Comparison of ENCODE assay signal across 7 mouse cellular contexts in genomic region chr13:20182239-20182825, GRCm38 (mm10).
DNase-seq lines count a peak whose midpoint lies in the region; ATAC-seq lines count a peak whose summit lies in the region.

No protein-coding gene starts in this region.

- no peak overlapping the region for H3K4me3 ChIP-seq in midbrain, embryonic 10.5 days
- H3K4me3 ChIP-seq in midbrain, embryonic 16.5 days (ENCODE audit: low read depth, low read length), result no peak overlapping the region
- no peak overlapping the region for H3K4me3 ChIP-seq in embryonic facial prominence, embryonic 10.5 days
- H3K4me3 ChIP-seq in heart, embryonic 16.5 days (ENCODE audit: low read length), result no peak overlapping the region
- no peak overlapping the region for H3K4me3 ChIP-seq in limb, embryonic 12.5 days (replicated peaks)

- no peaks in the 10 kb centered on the region for H3K9me3 ChIP-seq in midbrain, embryonic 10.5 days (replicated peaks)
- no peaks in the 10 kb centered on the region for H3K9me3 ChIP-seq in midbrain, embryonic 16.5 days (replicated peaks; ENCODE audit: control insufficient read depth, low read length, poor library complexity, severe bottlenecking)
- H3K9me3 ChIP-seq in embryonic facial prominence, embryonic 10.5 days, result no peaks in the 10 kb centered on the region
- no peaks in the 10 kb centered on the region for H3K9me3 ChIP-seq in heart, embryonic 16.5 days (replicated peaks; ENCODE audit: control insufficient read depth, low read length)
- H3K9me3 ChIP-seq in limb, embryonic 12.5 days, result no peaks in the 10 kb centered on the region

- H3K9ac ChIP-seq in midbrain, embryonic 16.5 days (ENCODE audit: low read depth, low read length), result no peak overlapping the region
- no peak overlapping the region for H3K9ac ChIP-seq in heart, embryonic 16.5 days (ENCODE audit: low read length)
- H3K9ac ChIP-seq in limb, embryonic 12.5 days (replicated peaks), result no peak overlapping the region

- H3K27me3 ChIP-seq in midbrain, embryonic 10.5 days (ENCODE audit: low read depth, poor library complexity, severe bottlenecking), result no peaks in the 10 kb centered on the region
- H3K27me3 ChIP-seq in midbrain, embryonic 16.5 days (ENCODE audit: control insufficient read depth, insufficient read depth, low read depth, low read length), result no peaks in the 10 kb centered on the region
- H3K27me3 ChIP-seq in embryonic facial prominence, embryonic 10.5 days (replicated peaks; ENCODE audit: low read depth, poor library complexity, severe bottlenecking), result no peaks in the 10 kb centered on the region
- no peaks in the 10 kb centered on the region for H3K27me3 ChIP-seq in heart, embryonic 16.5 days (ENCODE audit: control insufficient read depth, insufficient read depth, low read length)
- no peaks in the 10 kb centered on the region for H3K27me3 ChIP-seq in limb, embryonic 12.5 days

- 50% methylated on average over 6 of the region's 6 CpGs for WGBS in midbrain, embryonic 10.5 days
- WGBS in midbrain, embryonic 16.5 days, result 40% methylated on average over 6 of the region's 6 CpGs
- WGBS in embryonic facial prominence, embryonic 10.5 days, result 35% methylated on average over 6 of the region's 6 CpGs
- 82% methylated on average over 6 of the region's 6 CpGs for WGBS in heart, embryonic 16.5 days
- 73% methylated on average over 6 of the region's 6 CpGs for WGBS in limb, embryonic 12.5 days

- no peak for DNase-seq in midbrain, embryonic 10.5 days (ENCODE audit: low spot score)
- DNase-seq in embryonic facial prominence, embryonic 10.5 days (ENCODE audit: low spot score), result peak; percentile 29

- H3K4me2 ChIP-seq in midbrain, embryonic 16.5 days (ENCODE audit: low read length), result no peak overlapping the region
- H3K4me2 ChIP-seq in heart, embryonic 16.5 days (ENCODE audit: low read depth, low read length), result no peak overlapping the region
- H3K4me2 ChIP-seq in limb, embryonic 12.5 days, result no peak overlapping the region

- ATAC-seq in midbrain, embryonic 16.5 days, result no peak
- ATAC-seq in heart, embryonic 16.5 days (replicated peaks; ENCODE audit: extremely low read depth, insufficient read depth, low FRiP score), result no peak
- no peak for ATAC-seq in limb, embryonic 12.5 days (ENCODE audit: insufficient number of reproducible peaks, insufficient read depth, low FRiP score, low TSS enrichment, low read depth)
- ATAC-seq in monocyte, adult 5-6 weeks (replicated peaks; ENCODE audit: insufficient number of reproducible peaks, low FRiP score, low TSS enrichment, poor library complexity, severe bottlenecking), result no peak
- no peak for ATAC-seq in megakaryocyte-erythroid progenitor cell, adult 5-6 weeks (replicated peaks; ENCODE audit: low FRiP score, low TSS enrichment, poor library complexity, severe bottlenecking)

- H3K27ac ChIP-seq in midbrain, embryonic 10.5 days (replicated peaks), result 0 out of 2 replicates have a peak overlapping the region, but pooled peaks have one; percentile 38
- H3K27ac ChIP-seq in midbrain, embryonic 16.5 days (ENCODE audit: low read length), result no peak overlapping the region
- peak overlapping the region; percentile 45 for H3K27ac ChIP-seq in embryonic facial prominence, embryonic 10.5 days (replicated peaks)
- peak overlapping the region; percentile 40 for H3K27ac ChIP-seq in heart, embryonic 16.5 days (ENCODE audit: low read length)
- peak overlapping the region; percentile 18; the same call in 1 of the 2 replicates for H3K27ac ChIP-seq in limb, embryonic 12.5 days

- peaks cover 23% of the 10 kb centered on the region for H3K4me1 ChIP-seq in midbrain, embryonic 10.5 days
- H3K4me1 ChIP-seq in midbrain, embryonic 16.5 days (ENCODE audit: control insufficient read depth, insufficient read depth, low read length), result peaks cover 11% of the 10 kb centered on the region
- peaks cover 21% of the 10 kb centered on the region for H3K4me1 ChIP-seq in embryonic facial prominence, embryonic 10.5 days
- H3K4me1 ChIP-seq in heart, embryonic 16.5 days (ENCODE audit: control insufficient read depth, insufficient read depth, low read length), result peaks cover 11% of the 10 kb centered on the region
- H3K4me1 ChIP-seq in limb, embryonic 12.5 days (replicated peaks), result peaks cover 29% of the 10 kb centered on the region

- no peaks in the 10 kb centered on the region for H3K36me3 ChIP-seq in midbrain, embryonic 10.5 days
- H3K36me3 ChIP-seq in midbrain, embryonic 16.5 days (ENCODE audit: control insufficient read depth, insufficient read depth, low read length), result no peaks in the 10 kb centered on the region
- H3K36me3 ChIP-seq in embryonic facial prominence, embryonic 10.5 days (replicated peaks), result no peaks in the 10 kb centered on the region
- H3K36me3 ChIP-seq in heart, embryonic 16.5 days (ENCODE audit: control insufficient read depth, insufficient read depth), result no peaks in the 10 kb centered on the region
- no peaks in the 10 kb centered on the region for H3K36me3 ChIP-seq in limb, embryonic 12.5 days
